ENCODE assay signal across 17 mouse cellular contexts in genomic region chr17:74873756-74874155, GRCm38 (mm10).
"Had no signal": no experiment of that assay in that cellular context is flagged by ENCODE, and none has a peak within 500 bp of the region (broad histone marks: within the 10 kb centered on the region; RNA-seq: fewer than 3 reads in every experiment).

No protein-coding gene starts in this region.

- H3K27ac ChIP-seq: heart, adult 2 months; hindbrain, embryonic 13.5 days; hindbrain, embryonic 15.5 days; hindbrain, postnatal 0 days; limb, embryonic 13.5 days; limb, embryonic 15.5 days; liver, embryonic 14.5 days had no signal

- H3K4me1 ChIP-seq: hindbrain, embryonic 15.5 days had no signal

- H3K4me3 ChIP-seq: heart, adult 2 months; hindbrain, embryonic 13.5 days; hindbrain, embryonic 15.5 days; limb, embryonic 13.5 days; limb, embryonic 15.5 days; liver, embryonic 12.5 days had no signal

- H3K27me3 ChIP-seq: hindbrain, embryonic 13.5 days; hindbrain, embryonic 15.5 days; limb, embryonic 13.5 days; limb, embryonic 15.5 days; liver, embryonic 12.5 days had no signal

- H3K36me3 ChIP-seq: hindbrain, embryonic 13.5 days; hindbrain, embryonic 15.5 days; limb, embryonic 13.5 days; limb, embryonic 15.5 days; liver, embryonic 12.5 days had no signal

- H3K9ac ChIP-seq: hindbrain, embryonic 13.5 days; hindbrain, embryonic 15.5 days; limb, embryonic 13.5 days; limb, embryonic 15.5 days; liver, embryonic 12.5 days; liver, embryonic 14.5 days had no signal

- DNase-seq: gastrocnemius, postnatal 14 days; gastrocnemius, postnatal 36 days; heart, adult 2 months; heart, postnatal 10 days; heart, postnatal 36 days; kidney, adult 11 months; kidney, postnatal 10 days; layer of hippocampus, adult 9-11 months; layer of hippocampus, postnatal 36 days; left cerebral cortex, postnatal 4 days had no signal

- H3K9me3 ChIP-seq: hindbrain, embryonic 13.5 days; hindbrain, embryonic 15.5 days; limb, embryonic 13.5 days; limb, embryonic 15.5 days; liver, embryonic 12.5 days had no signal
